Comparison of ENCODE assay signal across 20 mouse cellular contexts in the genomic region with DNA sequence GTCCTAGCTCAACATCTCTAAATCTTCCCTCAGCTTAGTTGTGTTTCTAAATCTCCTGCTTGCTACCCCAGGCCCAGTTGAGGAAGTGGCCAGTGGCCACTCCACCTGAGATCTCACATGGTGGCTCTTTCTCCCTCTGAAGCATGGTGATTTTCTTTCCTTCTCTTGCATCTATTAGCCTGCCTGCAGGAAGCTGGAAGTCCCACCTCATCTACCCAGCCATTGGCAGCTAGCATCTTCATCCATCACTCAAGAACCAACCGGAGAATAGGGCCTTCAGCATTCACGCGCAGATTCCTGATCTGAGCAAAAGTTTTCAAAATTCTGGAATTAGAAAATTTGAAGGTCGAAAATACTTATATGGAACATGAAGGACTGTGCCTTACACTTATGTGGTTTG.
DNase-seq lines count a peak whose midpoint lies in the region; ATAC-seq and TF ChIP-seq lines count a peak whose summit lies in the region.
"Had no signal": no experiment of that assay in that cellular context is flagged by ENCODE, and none has a peak within 500 bp of the region (broad histone marks: within the 10 kb centered on the region; RNA-seq: fewer than 3 reads in every experiment).

No protein-coding gene starts in this region.

- no peak overlapping the region for H3K9ac ChIP-seq in lung, embryonic 14.5 days
- no peak overlapping the region for H3K9ac ChIP-seq in embryonic facial prominence, embryonic 12.5 days
- no peak overlapping the region for H3K9ac ChIP-seq in embryonic facial prominence, embryonic 15.5 days
- no peak overlapping the region for H3K9ac ChIP-seq in forebrain, embryonic 14.5 days (ENCODE audit: low read length)
- H3K9ac ChIP-seq: forebrain, embryonic 12.5 days; forebrain, postnatal 0 days; heart, embryonic 15.5 days; hindbrain, embryonic 15.5 days had no signal

- H3K36me3 ChIP-seq in lung, embryonic 14.5 days (ENCODE audit: insufficient read depth), result no peaks in the 10 kb centered on the region
- H3K36me3 ChIP-seq in embryonic facial prominence, embryonic 12.5 days, result no peaks in the 10 kb centered on the region
- H3K36me3 ChIP-seq in embryonic facial prominence, embryonic 15.5 days, result no peaks in the 10 kb centered on the region
- H3K36me3 ChIP-seq in forebrain, embryonic 14.5 days (ENCODE audit: control insufficient read depth, insufficient read depth, low read length), result no peaks in the 10 kb centered on the region
- H3K36me3 ChIP-seq: forebrain, embryonic 12.5 days; heart, embryonic 10.5 days; heart, embryonic 15.5 days; hindbrain, embryonic 15.5 days had no signal

- 92% methylated on average over 4 of the region's 4 CpGs for WGBS in lung, embryonic 14.5 days
- 97% methylated on average over 4 of the region's 4 CpGs for WGBS in embryonic facial prominence, embryonic 12.5 days
- WGBS in embryonic facial prominence, embryonic 15.5 days, result 97% methylated on average over 4 of the region's 4 CpGs
- 96% methylated on average over 4 of the region's 4 CpGs for WGBS in forebrain, embryonic 14.5 days

- DNase-seq in lung, embryonic 14.5 days, result no peak
- DNase-seq in lung, postnatal 14 days, result no peak
- DNase-seq in frontal cortex, postnatal 36 days (ENCODE audit: low spot score in 2 of 2), result no peak
- no peak for DNase-seq in forebrain, embryonic 14.5 days (ENCODE audit: low spot score)
- DNase-seq: adrenal gland, postnatal 14 days; cerebellum, adult 11-12 months; cerebellum, postnatal 25 days; forebrain, postnatal 0 days; gastrocnemius, adult 2 months; gastrocnemius, postnatal 25 days; heart, postnatal 14 days had no signal

- H3K9me3 ChIP-seq in lung, embryonic 14.5 days (ENCODE audit: low read depth, low read length), result no peaks in the 10 kb centered on the region
- H3K9me3 ChIP-seq in embryonic facial prominence, embryonic 12.5 days, result no peaks in the 10 kb centered on the region
- no peaks in the 10 kb centered on the region for H3K9me3 ChIP-seq in embryonic facial prominence, embryonic 15.5 days (replicated peaks)
- H3K9me3 ChIP-seq in forebrain, embryonic 14.5 days (replicated peaks; ENCODE audit: control insufficient read depth, low read length), result no peaks in the 10 kb centered on the region
- H3K9me3 ChIP-seq: forebrain, embryonic 12.5 days; heart, embryonic 10.5 days; heart, embryonic 15.5 days; hindbrain, embryonic 15.5 days had no signal

- H3K27me3 ChIP-seq in lung, embryonic 14.5 days (ENCODE audit: insufficient read depth, low read length), result no peaks in the 10 kb centered on the region
- H3K27me3 ChIP-seq in embryonic facial prominence, embryonic 12.5 days, result no peaks in the 10 kb centered on the region
- H3K27me3 ChIP-seq in embryonic facial prominence, embryonic 15.5 days, result no peaks in the 10 kb centered on the region
- no peaks in the 10 kb centered on the region for H3K27me3 ChIP-seq in forebrain, embryonic 14.5 days (replicated peaks; ENCODE audit: control insufficient read depth, insufficient read depth, low read length)
- H3K27me3 ChIP-seq: CH12.LX; heart, embryonic 15.5 days; hindbrain, embryonic 15.5 days; Patski had no signal

- no peak overlapping the region for H3K4me2 ChIP-seq in lung, embryonic 14.5 days
- no peak overlapping the region for H3K4me2 ChIP-seq in embryonic facial prominence, embryonic 12.5 days (replicated peaks)
- H3K4me2 ChIP-seq in embryonic facial prominence, embryonic 15.5 days (replicated peaks), result no peak overlapping the region
- no peak overlapping the region for H3K4me2 ChIP-seq in forebrain, embryonic 14.5 days (ENCODE audit: low read length)
- H3K4me2 ChIP-seq: forebrain, embryonic 12.5 days; heart, embryonic 15.5 days; hindbrain, embryonic 15.5 days had no signal

- H3K4me1 ChIP-seq in lung, embryonic 14.5 days (ENCODE audit: insufficient read depth), result peaks cover 28% of the 10 kb centered on the region
- H3K4me1 ChIP-seq in embryonic facial prominence, embryonic 12.5 days, result peaks cover 44% of the 10 kb centered on the region
- H3K4me1 ChIP-seq in embryonic facial prominence, embryonic 15.5 days, result peaks cover 43% of the 10 kb centered on the region
- peaks cover 21% of the 10 kb centered on the region for H3K4me1 ChIP-seq in forebrain, embryonic 14.5 days (ENCODE audit: control insufficient read depth, insufficient read depth, low read length)

- peak overlapping the region; percentile 97 for H3K27ac ChIP-seq in lung, embryonic 14.5 days (ENCODE audit: low read depth)
- peak overlapping the region; percentile 68 for H3K27ac ChIP-seq in embryonic facial prominence, embryonic 12.5 days
- H3K27ac ChIP-seq in embryonic facial prominence, embryonic 15.5 days (replicated peaks), result peak overlapping the region; percentile 55; the same call in 1 of the 2 replicates
- no peak overlapping the region for H3K27ac ChIP-seq in forebrain, embryonic 14.5 days (ENCODE audit: low read depth, low read length)
- H3K27ac ChIP-seq: forebrain, embryonic 12.5 days; gastrocnemius, adult 2 months; heart, embryonic 10.5 days; hindbrain, embryonic 15.5 days had no signal

- no peak for ATAC-seq in lung, embryonic 14.5 days (ENCODE audit: insufficient read depth)
- no peak for ATAC-seq in embryonic facial prominence, embryonic 12.5 days (ENCODE audit: insufficient number of reproducible peaks, insufficient read depth, low FRiP score, low TSS enrichment)
- no peak for ATAC-seq in embryonic facial prominence, embryonic 15.5 days (ENCODE audit: insufficient number of reproducible peaks, low FRiP score, low TSS enrichment, low read depth)
- no peak for ATAC-seq in forebrain, embryonic 14.5 days
- ATAC-seq: activated CD4-positive, CD25-positive, alpha-beta regulatory T cell, adult 4 months; forebrain, postnatal 0 days; Patski had no signal

- H3K4me3 ChIP-seq in lung, embryonic 14.5 days (ENCODE audit: low read depth, low read length), result no peak overlapping the region
- no peak overlapping the region for H3K4me3 ChIP-seq in embryonic facial prominence, embryonic 12.5 days
- no peak overlapping the region for H3K4me3 ChIP-seq in embryonic facial prominence, embryonic 15.5 days (replicated peaks)
- H3K4me3 ChIP-seq in forebrain, embryonic 14.5 days (ENCODE audit: low read depth, low read length), result no peak overlapping the region
- H3K4me3 ChIP-seq: forebrain, embryonic 12.5 days; gastrocnemius, adult 2 months; heart, embryonic 10.5 days; heart, embryonic 15.5 days; hindbrain, embryonic 15.5 days had no signal

- TF ChIP-seq CTCF in lung, embryonic 14.5 days (IDR thresholded peaks at IDR 0.05; ENCODE audit: low read depth), result no peak
